Mouse (Mus musculus): ENCODE data around the gene Pphln1.
"Not testable (repeated sequence)": the region's sequence is repeated elsewhere in the genome, so short reads cannot be mapped to it uniquely, and the experiment has no call there.

Gene Pphln1

GRCm38 (mm10) chr15:93397826-93398698 lies at the start of gene Pphln1, which contains the start of gene Zcrb1:
Pphln1 (plus strand) TSS chr15:93398350.
Zcrb1 (minus strand) TSS chr15:93398334.
- DNase-seq = peak; percentile 61 to 69

DNA sequence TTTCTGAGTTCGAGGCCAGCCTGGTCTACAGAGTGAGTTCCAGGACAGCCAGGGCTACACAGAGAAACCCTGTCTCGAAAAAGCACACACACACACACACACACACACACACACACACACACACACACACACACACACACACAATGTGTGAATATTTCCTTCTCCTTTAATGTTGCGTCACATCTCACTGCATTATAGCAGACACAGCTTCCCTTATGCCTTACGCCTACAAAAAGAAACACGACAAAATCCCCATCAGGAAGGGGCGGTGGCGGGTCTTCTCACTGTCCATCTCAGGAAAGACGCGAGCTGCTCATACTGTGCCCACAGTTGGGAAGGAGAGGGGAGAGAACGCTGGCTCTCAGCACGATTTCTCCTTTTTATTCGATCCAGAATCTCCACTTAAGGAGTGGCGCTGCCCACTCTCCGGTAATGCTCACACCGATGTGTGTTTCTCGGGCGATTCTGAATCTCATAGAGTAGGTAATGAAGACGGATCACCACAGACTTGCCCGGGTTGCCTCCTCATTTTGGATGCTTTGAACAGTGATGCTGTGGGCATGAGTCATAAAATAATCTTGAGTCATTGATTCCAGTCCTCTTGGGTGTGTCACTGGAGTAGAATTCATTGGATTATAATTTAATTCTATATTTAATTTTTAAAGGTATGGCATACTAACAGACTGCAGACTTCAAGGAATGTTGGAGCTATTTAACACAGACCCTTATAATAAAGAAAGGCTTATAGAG lies 39.6 kb upstream of the Pphln1 start:
- DNase-seq = no peak

GRCm38 (mm10) chr15:93365561-93365960 lies 32.6 kb upstream of the Pphln1 start:
- no peak for DNase-seq

DNA sequence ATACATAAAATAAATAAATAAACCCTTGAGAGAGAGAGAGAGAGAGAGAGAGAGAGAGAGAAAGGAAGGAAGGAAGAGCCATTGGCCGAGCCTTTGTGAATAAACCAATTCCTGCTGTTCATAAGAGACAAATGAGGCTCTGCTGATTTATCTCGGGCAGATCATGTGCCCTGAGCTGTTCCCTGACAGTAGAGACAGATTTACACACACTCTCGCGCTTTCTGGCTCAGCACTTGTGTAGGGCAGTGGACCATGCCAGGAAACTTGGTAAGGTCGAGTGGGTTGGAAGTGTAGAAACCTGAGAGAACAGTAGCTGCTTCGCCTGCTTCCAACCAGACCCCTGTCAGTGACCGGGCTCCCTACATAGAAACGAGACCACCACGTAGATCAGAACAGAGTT lies 29.6 kb upstream of the Pphln1 start:
- DNase-seq = peak in 1 of 2 experiments; percentile 5

DNA sequence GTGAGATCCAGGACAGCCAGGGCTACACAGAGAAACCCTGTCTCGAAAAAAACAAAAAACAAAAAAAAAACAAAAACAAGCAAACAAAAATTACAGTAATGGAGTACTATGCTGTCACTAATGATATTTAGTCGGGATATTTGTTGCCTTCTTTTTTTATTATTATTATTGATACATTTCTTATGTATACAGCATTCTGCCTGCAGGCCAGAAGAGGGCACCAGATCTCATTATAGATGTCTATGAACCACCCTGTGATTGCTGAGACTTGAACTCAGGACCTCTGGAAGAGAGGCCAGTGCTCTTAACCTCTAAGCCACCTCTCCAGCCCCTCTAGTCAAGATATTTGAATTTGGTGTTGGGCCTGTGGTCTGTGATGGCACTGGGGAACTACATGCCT lies 26.3 kb upstream of the Pphln1 start:
- DNase-seq = no peak

- not testable (repeated sequence) for DNase-seq
Observed at GRCm38 (mm10) chr15:93372525-93373119, 25.5 kb upstream of the Pphln1 start.

DNA sequence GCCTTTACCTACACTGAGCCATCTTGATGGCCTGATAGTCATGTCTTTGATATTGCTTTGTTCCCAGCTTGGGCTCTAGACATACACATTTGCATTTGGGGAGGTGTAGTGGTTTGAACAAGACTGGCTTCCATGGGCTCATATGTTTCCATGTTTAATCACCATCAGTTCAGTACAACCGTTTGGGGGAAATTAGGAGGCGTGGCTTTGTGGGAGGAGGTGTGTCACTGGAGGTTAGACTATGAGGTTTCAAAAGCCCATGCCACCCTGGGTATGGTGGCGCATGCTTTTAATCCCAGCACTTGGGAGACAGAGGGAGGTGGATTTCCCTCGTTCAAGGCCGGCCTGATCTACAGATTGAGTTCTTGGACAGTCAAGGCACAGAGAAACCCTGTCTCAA lies 22.5 kb upstream of the Pphln1 start:
- no peak for DNase-seq

DNA sequence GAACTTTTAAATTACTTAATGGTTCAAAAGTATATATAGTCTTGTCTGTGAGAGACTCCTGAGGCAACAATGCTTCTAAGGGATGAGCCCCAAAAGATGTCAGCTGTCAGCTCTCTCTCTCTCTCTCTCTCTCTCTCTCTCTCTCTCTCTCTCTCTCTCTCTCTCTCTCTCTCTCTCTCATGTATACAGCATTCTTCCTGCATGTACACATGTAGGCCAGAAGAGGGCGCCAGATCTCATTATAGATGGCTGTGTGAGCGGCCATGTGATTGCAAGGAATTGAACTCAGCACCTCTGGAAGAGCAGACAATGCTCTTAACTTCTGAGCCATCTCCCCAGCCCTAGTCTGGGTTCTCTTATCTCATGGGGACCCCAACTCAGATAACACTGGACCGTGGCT lies 19.0 kb upstream of the Pphln1 start:
- DNase-seq = no peak

DNA sequence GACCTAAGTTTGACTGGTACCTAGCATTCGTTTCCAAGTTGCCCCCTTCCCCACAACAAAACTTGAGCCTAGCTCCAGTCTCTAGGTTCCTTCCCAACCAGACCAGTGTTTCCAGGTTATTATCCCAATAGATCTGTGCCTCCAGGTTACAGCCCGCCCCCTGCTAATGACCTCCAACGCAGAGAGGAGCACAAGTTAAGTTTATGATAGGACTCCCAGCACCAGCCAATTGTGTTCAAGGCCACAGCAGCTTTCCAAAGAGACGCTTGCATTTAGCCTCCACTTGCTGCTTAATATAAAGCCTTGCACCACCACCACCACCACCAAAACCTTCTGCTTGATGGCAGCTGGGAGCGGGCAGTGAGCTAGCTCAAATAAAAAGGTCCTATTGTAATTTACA lies 16.8 kb upstream of the Pphln1 start:
- DNase-seq = no peak

DNA sequence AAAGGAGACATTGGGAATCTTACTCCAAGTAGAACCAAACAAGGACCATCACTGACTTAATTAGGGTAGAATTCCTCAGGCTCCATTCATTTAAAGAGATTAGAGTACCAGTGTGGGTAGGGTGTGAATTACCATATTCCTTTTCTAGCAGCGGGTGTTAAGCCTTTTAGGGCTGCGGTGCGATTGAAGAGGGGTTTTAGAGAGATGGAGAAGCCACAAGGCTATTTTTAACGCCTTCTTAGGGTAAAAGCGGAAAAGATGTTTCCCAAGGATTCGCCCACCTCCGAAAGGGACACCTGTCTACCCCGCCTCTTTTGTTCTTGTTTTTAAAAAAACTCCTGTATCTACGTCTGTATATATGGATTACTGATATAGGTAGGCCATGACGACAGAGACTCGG lies 881 bp upstream of the Pphln1 start:
- DNase-seq = no peak

GRCm38 (mm10) chr15:93398699-93399540 lies 770 bp downstream of the Pphln1 start:
- peak in 1 of 2 experiments; percentile 2 for DNase-seq

DNA sequence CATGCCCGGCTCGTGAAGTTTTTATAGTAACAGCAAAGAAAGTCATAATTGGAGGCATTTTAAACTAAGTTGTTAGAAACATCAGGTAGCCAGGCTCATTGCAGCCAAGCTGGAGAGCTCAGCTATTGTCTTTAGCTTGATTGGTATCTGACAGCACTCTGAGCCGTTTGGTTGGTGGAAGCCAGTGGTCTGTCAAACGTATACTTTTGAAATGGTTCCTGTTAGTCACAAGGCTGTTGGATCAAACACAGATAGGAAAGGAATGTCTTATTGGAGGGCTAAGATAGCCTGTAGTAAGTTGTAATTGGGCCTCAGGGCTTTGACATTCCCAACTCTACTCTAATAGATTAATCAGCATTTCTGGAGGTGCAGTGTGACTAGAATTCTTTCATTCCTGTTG lies 3.3 kb downstream of the Pphln1 start:
- no peak for DNase-seq

GRCm38 (mm10) chr15:93402730-93403129 lies 4.6 kb downstream of the Pphln1 start:
- no peak for DNase-seq

GRCm38 (mm10) chr15:93404849-93405248 lies 6.7 kb downstream of the Pphln1 start:
- DNase-seq = no peak

DNA sequence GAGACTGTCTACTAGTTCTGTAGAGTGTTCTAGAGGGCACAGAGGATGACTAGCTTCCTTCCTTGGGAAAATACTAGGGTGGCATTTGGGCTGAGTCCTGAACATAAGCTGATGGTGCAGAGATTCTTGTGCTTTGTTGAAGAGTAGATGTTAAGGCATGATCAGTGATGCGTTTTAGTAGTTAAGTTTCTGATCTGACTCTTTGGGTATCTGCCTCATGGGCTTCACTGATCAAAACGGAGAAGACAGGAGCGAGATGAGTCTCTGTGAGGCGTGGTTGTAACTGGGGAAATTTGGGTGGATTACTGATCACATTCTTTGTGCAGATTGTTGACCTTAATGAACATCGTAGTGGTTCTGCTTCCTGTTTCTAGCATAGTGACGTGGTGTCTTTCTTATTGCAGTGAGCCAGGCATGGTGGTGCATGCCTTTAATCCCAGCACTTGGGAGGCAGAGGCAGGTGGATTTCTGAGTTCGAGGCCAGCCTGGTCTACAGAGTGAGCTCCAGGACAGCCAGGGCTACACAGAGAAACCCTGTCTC lies 7.4 kb downstream of the Pphln1 start:
- no peak for DNase-seq

DNA sequence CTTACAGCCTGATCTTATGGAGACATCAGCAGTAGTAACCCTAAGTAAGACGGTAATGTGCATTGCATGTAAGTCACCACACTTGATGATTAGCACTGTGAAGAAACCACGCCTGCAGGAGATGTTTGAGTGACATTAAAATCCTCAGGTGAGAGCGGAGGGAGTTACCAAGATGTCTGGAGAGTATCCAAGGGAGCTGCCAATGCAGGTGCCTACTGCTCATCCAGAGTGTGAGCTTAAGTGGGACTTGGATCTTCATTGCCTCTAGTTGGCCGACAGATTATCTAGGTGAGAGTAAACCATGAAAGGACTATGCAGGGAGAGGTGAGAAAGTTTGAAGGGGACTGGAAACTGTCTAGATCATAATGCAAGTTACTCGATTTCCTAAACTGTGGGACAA lies 8.3 kb downstream of the Pphln1 start:
- no peak for DNase-seq

GRCm38 (mm10) chr15:93412445-93412844 lies 14.3 kb downstream of the Pphln1 start:
- no peak for DNase-seq

DNA sequence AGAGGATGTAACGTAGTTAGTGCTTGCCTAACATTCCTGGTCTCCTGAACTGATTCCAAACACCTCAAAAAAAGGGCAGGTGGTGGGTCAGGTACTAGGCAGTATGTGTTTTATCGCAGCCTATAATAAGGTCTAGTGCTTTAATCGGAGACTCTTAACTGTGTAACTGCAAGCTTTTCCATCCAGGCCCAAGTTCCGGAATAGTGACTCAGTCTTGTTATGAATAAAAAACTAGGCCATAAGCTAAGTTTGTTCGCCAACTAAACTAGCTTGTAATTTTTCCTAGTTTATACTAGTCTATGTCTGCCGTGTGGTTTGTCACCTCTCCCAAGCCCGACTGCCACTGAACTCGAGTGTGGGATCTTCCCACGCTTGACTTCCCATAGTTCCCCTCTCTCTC lies 16.3 kb downstream of the Pphln1 start:
- no peak for DNase-seq

GRCm38 (mm10) chr15:93416300-93416699 lies 18.1 kb downstream of the Pphln1 start:
- no peak for DNase-seq

- no peak for DNase-seq
Observed at GRCm38 (mm10) chr15:93420596-93420995, 22.4 kb downstream of the Pphln1 start.

DNA sequence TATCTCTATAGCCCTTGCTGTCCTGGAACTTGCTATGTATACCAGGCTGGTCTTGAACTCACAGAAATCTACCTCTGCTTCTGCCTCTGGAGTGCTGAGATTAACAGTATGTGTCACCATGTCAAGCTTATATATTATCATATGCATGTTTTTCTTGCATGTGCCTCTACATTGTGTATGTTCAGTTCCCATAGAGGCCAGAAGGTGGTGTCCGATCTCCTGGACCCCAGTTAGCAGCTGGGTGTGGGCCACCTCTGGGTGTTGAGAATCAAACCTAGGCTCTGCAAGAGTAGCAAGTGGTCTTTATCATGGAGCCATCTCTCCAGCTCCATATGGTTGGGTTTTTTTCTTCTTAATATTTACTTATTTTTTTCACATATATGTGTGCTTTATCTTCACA lies 24.4 kb downstream of the Pphln1 start:
- no peak for DNase-seq

DNA sequence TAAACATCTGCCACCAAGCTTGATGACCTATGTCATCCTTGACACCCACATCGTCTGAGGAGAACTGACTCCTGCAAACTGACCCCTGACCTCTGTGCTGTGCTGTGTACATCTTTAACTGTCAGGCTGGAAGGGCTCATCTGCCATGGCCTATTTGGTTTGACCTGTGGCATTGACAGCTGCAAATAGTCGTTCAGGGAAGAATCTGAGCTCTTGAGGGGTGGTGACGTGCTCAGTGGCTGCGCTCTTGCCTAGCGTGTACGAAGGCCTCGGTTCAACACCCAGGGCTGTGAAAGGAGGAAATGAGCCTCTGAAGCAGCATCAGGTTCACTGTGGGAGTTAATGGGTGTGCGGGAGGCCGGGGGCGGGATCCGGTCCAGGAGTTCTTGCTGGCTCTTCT lies 35.7 kb downstream of the Pphln1 start:
- DNase-seq = no peak

Data from kidney, adult 8-10 months (tissue).